Mouse (Mus musculus) neural tube, embryonic 15.5 days (tissue): ENCODE measurements at regions not wholly inside any gene's neighbourhood (a gene's known extent, or its start where the extent isn't known, plus 50 kb on each side); places are given as distances from the start of the nearest gene placed in this dataset.

ENCODE experiments used
- ATAC-seq: fragments of 200-750 bp; cut with Nextera tagmentation; 2 replicates; pipeline ENCODE4 v1.8.0; 2017; ENCODE audit warnings: mild to moderate bottlenecking, moderate TSS enrichment, moderate library complexity; ENCODE audit not compliant: low FRiP score
- H3K27ac ChIP-seq: fragments of 300-500 bp; sonication (generic); replicated peaks from 2 replicates; pipeline ENCODE4 v1.5.1; 2015; ENCODE audit warnings: mild to moderate bottlenecking, inconsistent platforms
- H3K27me3 ChIP-seq: fragments of 300-500 bp; sonication (generic); replicated peaks from 2 replicates; pipeline ENCODE4 v1.6.1; 2015; ENCODE audit warnings: inconsistent platforms
- H3K36me3 ChIP-seq: fragments of 300-500 bp; sonication (generic); 2 replicates; pipeline ENCODE4 v1.6.1; 2015; ENCODE audit warnings: inconsistent platforms
- H3K4me1 ChIP-seq: fragments of 300-500 bp; sonication (generic); 2 replicates; pipeline ENCODE4 v1.6.1; 2015; ENCODE audit warnings: inconsistent platforms
- H3K4me2 ChIP-seq: fragments of 300-500 bp; sonication (generic); 2 replicates; pipeline ENCODE4 v1.6.1; 2015; ENCODE audit warnings: inconsistent platforms, mild to moderate bottlenecking, moderate library complexity
- H3K4me3 ChIP-seq: fragments of 300-500 bp; sonication (generic); replicated peaks from 2 replicates; pipeline ENCODE4 v1.5.1; 2015; ENCODE audit warnings: mild to moderate bottlenecking, inconsistent platforms
- H3K9ac ChIP-seq: fragments of 300-500 bp; sonication (generic); replicated peaks from 2 replicates; pipeline ENCODE4 v1.6.1; 2015; ENCODE audit warnings: mild to moderate bottlenecking, inconsistent platforms
- H3K9me3 ChIP-seq: fragments of 300-500 bp; sonication (generic); replicated peaks from 2 replicates; pipeline ENCODE4 v1.6.1; 2016; ENCODE audit warnings: inconsistent platforms
- whole genome bisulfite sequencing: fragments of 180-500 bp; shearing (Covaris S2); methylation state at CpG from one replicate; pipeline ENCODE4 v1.1.7; 2015; ENCODE audit warnings: mixed read lengths; 5-methylcytosine and 5-hydroxymethylcytosine counted together

GRCm38 (mm10) chr13:44042730-44043493 is 258.3 kb downstream of the Cd83 start:
- Histone ChIP-seq H3K27me3 (no peaks in the 10 kb centered on the region), H3K9me3 (no peaks in the 10 kb centered on the region), H3K4me2 (no peak overlapping the region), H3K9ac (no peak overlapping the region), H3K4me3 (no peak overlapping the region), H3K27ac (no peak overlapping the region; the same call in 1 of the 2 replicates), H3K4me1 (peaks cover 11% of the 10 kb centered on the region), H3K36me3 (no peaks in the 10 kb centered on the region)
- 34% methylated on average over 9 of the region's 9 CpGs for WGBS
- no peak for ATAC-seq

- no peak overlapping the region for H3K4me2 ChIP-seq
- H3K27me3 ChIP-seq, result no peaks in the 10 kb centered on the region
- 12% methylated on average over 5 of the region's 5 CpGs for WGBS
- H3K9ac ChIP-seq, result no peak overlapping the region
- H3K36me3 ChIP-seq, result no peaks in the 10 kb centered on the region
- ATAC-seq, result no peak
- no peak overlapping the region; the same call in 1 of the 2 replicates for H3K27ac ChIP-seq
- H3K4me1 ChIP-seq, result peaks cover 11% of the 10 kb centered on the region
- H3K9me3 ChIP-seq, result no peaks in the 10 kb centered on the region
- no peak overlapping the region for H3K4me3 ChIP-seq
Measured at GRCm38 (mm10) chr13:44043494-44043885, 258.9 kb downstream of the Cd83 start.

- Histone ChIP-seq H3K4me1 (peaks cover 11% of the 10 kb centered on the region), H3K36me3 (no peaks in the 10 kb centered on the region), H3K9me3 (no peaks in the 10 kb centered on the region), H3K4me3 (no peak overlapping the region), H3K4me2 (no peak overlapping the region), H3K27me3 (no peaks in the 10 kb centered on the region), H3K27ac (no peak overlapping the region), H3K9ac (no peak overlapping the region)
- ATAC-seq, result no peak
- 51% methylated on average over 23 of the region's 23 CpGs for WGBS
Measured at GRCm38 (mm10) chr13:44044546-44045216, 260.1 kb downstream of the Cd83 start.

- ATAC-seq, result no peak
- Histone ChIP-seq H3K36me3 (no peaks in the 10 kb centered on the region), H3K9me3 (no peaks in the 10 kb centered on the region), H3K4me2 (no peak overlapping the region), H3K4me3 (no peak overlapping the region), H3K4me1 (peaks cover 11% of the 10 kb centered on the region), H3K9ac (no peak overlapping the region), H3K27me3 (no peaks in the 10 kb centered on the region), H3K27ac (no peak overlapping the region)
- WGBS, result 31% methylated on average over 2 of the region's 2 CpGs
Measured at GRCm38 (mm10) chr13:44046436-44046835, 261.9 kb downstream of the Cd83 start.

GRCm38 (mm10) chr13:44054157-44054556 is 269.6 kb downstream of the Cd83 start:
- H3K36me3 ChIP-seq, result no peaks in the 10 kb centered on the region
- no peak overlapping the region for H3K9ac ChIP-seq
- WGBS, result 83% methylated on average over 7 of the region's 7 CpGs

GRCm38 (mm10) chr13:44055573-44056491 is 271.3 kb downstream of the Cd83 start:
- peak overlapping the region; percentile 35 for H3K4me2 ChIP-seq
- H3K27me3 ChIP-seq, result no peaks in the 10 kb centered on the region
- no peak for ATAC-seq
- no peak overlapping the region for H3K9ac ChIP-seq
- H3K27ac ChIP-seq, result no peak overlapping the region
- peaks cover 15% of the 10 kb centered on the region for H3K4me1 ChIP-seq
- no peaks in the 10 kb centered on the region for H3K36me3 ChIP-seq
- 35% methylated on average over 20 of the region's 20 CpGs for WGBS
- H3K4me3 ChIP-seq, result no peak overlapping the region
- H3K9me3 ChIP-seq, result no peaks in the 10 kb centered on the region

More at GRCm38 (mm10) chr13:44054157-44054556, 269.6 kb downstream of the Cd83 start:
- H3K27me3 ChIP-seq, result no peaks in the 10 kb centered on the region
- no peaks in the 10 kb centered on the region for H3K9me3 ChIP-seq
- H3K4me3 ChIP-seq, result no peak overlapping the region
- ATAC-seq, result no peak
- no peak overlapping the region for H3K27ac ChIP-seq
- no peak overlapping the region for H3K4me2 ChIP-seq
- peaks cover 15% of the 10 kb centered on the region for H3K4me1 ChIP-seq

GRCm38 (mm10) chr13:44056716-44057115 is 272.1 kb downstream of the Cd83 start:
- no peaks in the 10 kb centered on the region for H3K36me3 ChIP-seq
- H3K4me2 ChIP-seq, result peak overlapping the region; percentile 35
- no peaks in the 10 kb centered on the region for H3K9me3 ChIP-seq
- no peak overlapping the region for H3K4me3 ChIP-seq
- ATAC-seq, result no peak
- H3K27ac ChIP-seq, result no peak overlapping the region
- no peak overlapping the region for H3K9ac ChIP-seq
- peaks cover 16% of the 10 kb centered on the region for H3K4me1 ChIP-seq
- 52% methylated on average over 9 of the region's 9 CpGs for WGBS
- H3K27me3 ChIP-seq, result no peaks in the 10 kb centered on the region

- WGBS, result 94% methylated on average over 5 of the region's 5 CpGs
- Histone ChIP-seq H3K9ac (no peak overlapping the region), H3K36me3 (no peaks in the 10 kb centered on the region), H3K4me1 (peaks cover 24% of the 10 kb centered on the region), H3K27ac (no peak overlapping the region), H3K27me3 (no peaks in the 10 kb centered on the region), H3K9me3 (no peaks in the 10 kb centered on the region), H3K4me2 (no peak overlapping the region), H3K4me3 (no peak overlapping the region)
- no peak for ATAC-seq
Measured at GRCm38 (mm10) chr13:44057542-44057941, 273.0 kb downstream of the Cd83 start.

GRCm38 (mm10) chr13:44058277-44058676 is 273.7 kb downstream of the Cd83 start:
- Histone ChIP-seq H3K36me3 (no peaks in the 10 kb centered on the region), H3K4me3 (no peak overlapping the region), H3K9me3 (no peaks in the 10 kb centered on the region), H3K4me2 (no peak overlapping the region), H3K9ac (no peak overlapping the region), H3K27me3 (no peaks in the 10 kb centered on the region), H3K4me1 (peaks cover 24% of the 10 kb centered on the region), H3K27ac (no peak overlapping the region)
- ATAC-seq, result no peak
- 88% methylated on average over 2 of the region's 2 CpGs for WGBS

- no peak overlapping the region for H3K4me2 ChIP-seq
- H3K9me3 ChIP-seq, result no peaks in the 10 kb centered on the region
- ATAC-seq, result no peak
- H3K9ac ChIP-seq, result no peak overlapping the region
- H3K4me3 ChIP-seq, result no peak overlapping the region
- no peaks in the 10 kb centered on the region for H3K36me3 ChIP-seq
- no peaks in the 10 kb centered on the region for H3K27me3 ChIP-seq
- WGBS, result 65% methylated on average over 8 of the region's 8 CpGs
- peaks cover 24% of the 10 kb centered on the region for H3K4me1 ChIP-seq
- H3K27ac ChIP-seq, result no peak overlapping the region
Measured at GRCm38 (mm10) chr13:44059436-44059835, 274.9 kb downstream of the Cd83 start.

GRCm38 (mm10) chr13:44061286-44061685 is 276.7 kb downstream of the Cd83 start:
- H3K27me3 ChIP-seq, result no peaks in the 10 kb centered on the region
- no peak overlapping the region for H3K4me3 ChIP-seq
- no peaks in the 10 kb centered on the region for H3K9me3 ChIP-seq
- no peak overlapping the region for H3K9ac ChIP-seq
- no peak overlapping the region for H3K4me2 ChIP-seq
- ATAC-seq, result no peak
- no peaks in the 10 kb centered on the region for H3K36me3 ChIP-seq
- H3K27ac ChIP-seq, result no peak overlapping the region
- 84% methylated on average over 4 of the region's 4 CpGs for WGBS
- peaks cover 15% of the 10 kb centered on the region for H3K4me1 ChIP-seq
